Comparison of ENCODE assay signal across 8 mouse cellular contexts in genomic region chr7:102221899-102222298, GRCm38 (mm10). TPM values are rescaled to one million over a fixed set of nuclear protein-coding genes. Genes with fewer than 3 reads are reported as not detected.
DNase-seq lines count a peak whose midpoint lies in the region; ATAC-seq and TF ChIP-seq lines count a peak whose summit lies in the region.

No protein-coding gene starts in this region.

- no peaks in the 10 kb centered on the region for H3K27me3 ChIP-seq in embryonic facial prominence, embryonic 14.5 days (replicated peaks; ENCODE audit: control insufficient read depth, insufficient read depth, low read length)
- H3K27me3 ChIP-seq in intestine, embryonic 16.5 days (replicated peaks; ENCODE audit: control insufficient read depth, insufficient read depth, low read length), result no peaks in the 10 kb centered on the region
- H3K27me3 ChIP-seq in neural tube, embryonic 13.5 days, result no peaks in the 10 kb centered on the region

- H3K4me3 ChIP-seq in layer of hippocampus, adult 2 months, result no peak overlapping the region
- no peak overlapping the region for H3K4me3 ChIP-seq in embryonic facial prominence, embryonic 14.5 days (ENCODE audit: low read depth, low read length)
- H3K4me3 ChIP-seq in intestine, embryonic 16.5 days (ENCODE audit: low read length), result no peak overlapping the region
- peak overlapping the region; percentile 70; the same call in 1 of the 2 replicates for H3K4me3 ChIP-seq in neural tube, embryonic 13.5 days

- no peak for TF ChIP-seq CTCF in layer of hippocampus, adult 2 months (conservative IDR thresholded peaks at IDR 0.05)

- 43% methylated on average over 1 of the region's 1 CpGs for WGBS in embryonic facial prominence, embryonic 14.5 days
- WGBS in intestine, embryonic 16.5 days, result 32% methylated on average over 1 of the region's 1 CpGs
- 62% methylated on average over 1 of the region's 1 CpGs for WGBS in neural tube, embryonic 13.5 days

- DNase-seq in layer of hippocampus, adult 2 months (ENCODE audit: low spot score in 2 of 2), result no peak
- no peak for DNase-seq in layer of hippocampus, postnatal 36 days
- no peak for DNase-seq in embryonic facial prominence, embryonic 14.5 days (ENCODE audit: low spot score)
- DNase-seq in T-cell, adult 2 months (ENCODE audit: low spot score), result no peak
- no peak for DNase-seq in left cerebral cortex, adult 18-20 months (ENCODE audit: low spot score in 2 of 2)
- DNase-seq in layer of hippocampus, postnatal 14 days (ENCODE audit: low spot score in 2 of 2), result no peak

- H3K4me2 ChIP-seq in embryonic facial prominence, embryonic 14.5 days (ENCODE audit: low read depth, low read length), result peak overlapping the region; percentile 91
- peak overlapping the region; percentile 64 for H3K4me2 ChIP-seq in intestine, embryonic 16.5 days (ENCODE audit: low read depth, low read length)
- H3K4me2 ChIP-seq in neural tube, embryonic 13.5 days, result peak overlapping the region; percentile 82

- ATAC-seq in embryonic facial prominence, embryonic 14.5 days (ENCODE audit: low read depth), result no peak
- ATAC-seq in intestine, embryonic 16.5 days, result no peak
- peak; percentile 11 for ATAC-seq in neural tube, embryonic 13.5 days (ENCODE audit: low read depth)

- no peaks in the 10 kb centered on the region for H3K9me3 ChIP-seq in embryonic facial prominence, embryonic 14.5 days (ENCODE audit: control insufficient read depth, low read length)
- H3K9me3 ChIP-seq in intestine, embryonic 16.5 days (ENCODE audit: control insufficient read depth, low read length), result no peaks in the 10 kb centered on the region
- H3K9me3 ChIP-seq in neural tube, embryonic 13.5 days, result no peaks in the 10 kb centered on the region

- H3K9ac ChIP-seq in embryonic facial prominence, embryonic 14.5 days (ENCODE audit: low read depth, low read length), result no peak overlapping the region; the same call in 1 of the 2 replicates
- no peak overlapping the region for H3K9ac ChIP-seq in intestine, embryonic 16.5 days (ENCODE audit: low read depth, low read length)
- H3K9ac ChIP-seq in neural tube, embryonic 13.5 days, result no peak overlapping the region

- H3K36me3 ChIP-seq in embryonic facial prominence, embryonic 14.5 days (ENCODE audit: control insufficient read depth, insufficient read depth, low read length), result peaks cover 9% of the 10 kb centered on the region; the same call in 1 of the 2 replicates
- no peaks in the 10 kb centered on the region for H3K36me3 ChIP-seq in intestine, embryonic 16.5 days (ENCODE audit: control insufficient read depth, insufficient read depth, low read length)
- no peaks in the 10 kb centered on the region for H3K36me3 ChIP-seq in neural tube, embryonic 13.5 days

- H3K27ac ChIP-seq in layer of hippocampus, adult 2 months, result peak overlapping the region; percentile 63
- H3K27ac ChIP-seq in embryonic facial prominence, embryonic 14.5 days (replicated peaks; ENCODE audit: low read depth, low read length), result peak overlapping the region; percentile 33; the same call in 1 of the 2 replicates
- no peak overlapping the region for H3K27ac ChIP-seq in intestine, embryonic 16.5 days (ENCODE audit: low read length)
- H3K27ac ChIP-seq in neural tube, embryonic 13.5 days (replicated peaks), result no peak overlapping the region

- H3K4me1 ChIP-seq in embryonic facial prominence, embryonic 14.5 days (ENCODE audit: control insufficient read depth, insufficient read depth, low read length), result no peaks in the 10 kb centered on the region
- H3K4me1 ChIP-seq in intestine, embryonic 16.5 days (ENCODE audit: control insufficient read depth, insufficient read depth, low read length), result peaks cover 14% of the 10 kb centered on the region
- peaks cover 8% of the 10 kb centered on the region for H3K4me1 ChIP-seq in neural tube, embryonic 13.5 days (replicated peaks)

RNA-seq across cellular contexts. Expression of gene Pgap2, which starts 11.9 kb away (rescaled TPM):
- total RNA-seq in layer of hippocampus, adult 2 months (2021), result 10 to 100 TPM; 24.3 to 30.6 TPM
- 10 to 100 TPM; 27.1 to 29.1 TPM for total RNA-seq in layer of hippocampus, postnatal 36 days (2021)
- polyA plus RNA-seq in embryonic facial prominence, embryonic 14.5 days (2014; fragmentation: Nextera tagmentation; extraction: Ambion mirVana), result 80.8 and 81.1 TPM in 2 replicates
- polyA plus RNA-seq in intestine, embryonic 16.5 days (2015; fragmentation: Nextera tagmentation; extraction: Ambion mirVana), result 121 and 126 TPM in 2 replicates
- 47.5 and 49.6 TPM in 2 replicates for polyA plus RNA-seq in neural tube, embryonic 13.5 days (2015; fragmentation: Nextera tagmentation; extraction: Ambion mirVana)
- total RNA-seq in left cerebral cortex, adult 18-20 months (2021), result 10 to 100 TPM; 20.5 to 21.2 TPM
- 10 to 100 TPM; 24.9 to 28.8 TPM for total RNA-seq in layer of hippocampus, postnatal 14 days (2021)

RNA-seq across cellular contexts. Expression of gene Nup98, which starts 11.9 kb away (rescaled TPM):
- total RNA-seq in layer of hippocampus, adult 2 months (2021), result 10 to 100 TPM; 40.7 to 45.0 TPM
- 10 to 100 TPM; 38.8 to 44.9 TPM for total RNA-seq in layer of hippocampus, postnatal 36 days (2021)
- polyA plus RNA-seq in embryonic facial prominence, embryonic 14.5 days (2014; fragmentation: Nextera tagmentation; extraction: Ambion mirVana), result 35.9 and 37.5 TPM in 2 replicates
- 27.5 and 27.9 TPM in 2 replicates for polyA plus RNA-seq in intestine, embryonic 16.5 days (2015; fragmentation: Nextera tagmentation; extraction: Ambion mirVana)
- 21.6 and 23.7 TPM in 2 replicates for polyA plus RNA-seq in neural tube, embryonic 13.5 days (2015; fragmentation: Nextera tagmentation; extraction: Ambion mirVana)
- total RNA-seq in left cerebral cortex, adult 18-20 months (2021), result 10 to 100 TPM; 43.3 to 45.6 TPM
- total RNA-seq in layer of hippocampus, postnatal 14 days (2021), result 10 to 100 TPM; 34.8 to 35.9 TPM

RNA-seq across cellular contexts. Expression of gene Rhog, which starts 34.0 kb away (rescaled TPM):
- total RNA-seq in layer of hippocampus, adult 2 months (2021), result 10 to 100 TPM; 23.4 to 23.9 TPM
- total RNA-seq in layer of hippocampus, postnatal 36 days (2021), result 10 to 100 TPM; 23.9 to 29.4 TPM
- 66.6 and 68.0 TPM in 2 replicates for polyA plus RNA-seq in embryonic facial prominence, embryonic 14.5 days (2014; fragmentation: Nextera tagmentation; extraction: Ambion mirVana)
- 69.4 and 71.3 TPM in 2 replicates for polyA plus RNA-seq in intestine, embryonic 16.5 days (2015; fragmentation: Nextera tagmentation; extraction: Ambion mirVana)
- 20.1 and 22.5 TPM in 2 replicates for polyA plus RNA-seq in neural tube, embryonic 13.5 days (2015; fragmentation: Nextera tagmentation; extraction: Ambion mirVana)
- 10 to 100 TPM; 21.7 to 22.5 TPM for total RNA-seq in left cerebral cortex, adult 18-20 months (2021)
- total RNA-seq in layer of hippocampus, postnatal 14 days (2021), result 10 to 100 TPM; 23.4 to 25.8 TPM

RNA-seq across cellular contexts. Expression of gene Stim1, which starts 45.7 kb away (rescaled TPM):
- 10 to 100 TPM; 61.3 to 66.8 TPM for total RNA-seq in layer of hippocampus, adult 2 months (2021)
- 10 to 100 TPM; 66.1 to 67.8 TPM for total RNA-seq in layer of hippocampus, postnatal 36 days (2021)
- 36.4 TPM in 2 replicates for polyA plus RNA-seq in embryonic facial prominence, embryonic 14.5 days (2014; fragmentation: Nextera tagmentation; extraction: Ambion mirVana)
- 20.9 and 21.1 TPM in 2 replicates for polyA plus RNA-seq in intestine, embryonic 16.5 days (2015; fragmentation: Nextera tagmentation; extraction: Ambion mirVana)
- 10.2 and 11.6 TPM in 2 replicates for polyA plus RNA-seq in neural tube, embryonic 13.5 days (2015; fragmentation: Nextera tagmentation; extraction: Ambion mirVana)
- 10 to 100 TPM; 74.4 to 80.5 TPM for total RNA-seq in left cerebral cortex, adult 18-20 months (2021)
- 10 to 100 TPM; 65.6 to 66.1 TPM for total RNA-seq in layer of hippocampus, postnatal 14 days (2021)

Comparison
In these comparisons a context has a peak if more than half of its experiments do, and no peak if none do; other contexts are left out.
1. H3K27ac ChIP-seq: peak in layer of hippocampus, adult 2 months (single experiment) and embryonic facial prominence, embryonic 14.5 days (single experiment); none in intestine, embryonic 16.5 days (single experiment) and neural tube, embryonic 13.5 days (single experiment).
2. Peak in every context shown above with its lines, with median percentiles within 50 percentile points of each other: H3K4me2 ChIP-seq.